Mouse (Mus musculus) liver, postnatal 0 days (tissue): Measurements from ENCODE around the gene Agps.

Source experiments
- CTCF ChIP-seq: sonication (generic); IDR thresholded peaks from 2 replicates; pipeline ENCODE4 v1.5.1; 2016; ENCODE audit warnings: antibody characterized with exemption, low read depth
- EP300 ChIP-seq: IDR thresholded peaks from 2 replicates; pipeline ENCODE4 v1.6.1; 2016; ENCODE audit warnings: antibody characterized with exemption, low read depth, mild to moderate bottlenecking

DNA sequence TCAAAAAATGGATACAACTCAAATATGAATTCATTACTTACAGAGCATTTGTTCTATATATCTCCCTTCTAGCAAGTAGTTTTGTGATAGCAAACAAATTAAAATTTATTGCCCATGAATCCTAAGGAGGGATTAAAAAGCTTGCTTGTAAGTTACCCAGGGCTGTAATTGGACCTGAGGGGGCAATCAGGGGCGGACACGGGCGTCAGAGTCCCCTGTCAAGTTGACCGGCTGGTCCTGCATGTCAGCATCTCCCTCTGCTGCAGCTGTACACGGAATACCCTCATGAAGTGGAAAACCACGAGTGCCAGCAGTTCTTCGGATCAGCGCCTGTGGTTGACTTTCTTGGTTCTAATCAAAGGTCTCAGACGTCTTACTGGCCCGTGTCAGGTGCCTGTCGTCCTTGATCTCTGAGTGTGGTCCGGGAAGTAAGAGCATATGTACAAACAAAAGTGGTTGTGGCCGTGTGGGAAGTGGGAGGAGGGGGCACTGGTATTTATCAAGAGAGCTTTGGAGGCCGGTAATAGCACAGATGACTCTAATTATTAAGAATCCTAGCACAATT lies 41.9 kb upstream of the Agps start:
- no peak for TF ChIP-seq CTCF
- TF ChIP-seq EP300 = no peak
